Mouse (Mus musculus) heart, embryonic 14.5 days (tissue): ENCODE measurements around the gene Slc22a2. TPM values are rescaled to one million over a fixed set of nuclear protein-coding genes. Genes with fewer than 3 reads are reported as not detected.
A peak's percentile ranks its signal among the peaks of the same experiment; 100 is the strongest.

Source experiments
- ATAC-seq: fragments of 200-750 bp; cut with Nextera tagmentation; 2 replicates; pipeline ENCODE4 v1.8.0; 2017; ENCODE audit warnings: low read depth, moderate TSS enrichment; ENCODE audit not compliant: insufficient number of reproducible peaks, insufficient read depth, low FRiP score
- H3K27ac ChIP-seq, 2 experiments: fragments of 200-500 bp in 1 of 2; fragments of 300-500 bp in 1 of 2; sonication (generic) in 1 of 2; replicated peaks in 1 of 2; 2 replicates each; pipeline ENCODE4 v1.5.1; 2012 to 2014; ENCODE audit warnings: low read depth in 2 of 2, low read length in 2 of 2, control low read depth in 1 of 2, mild to moderate bottlenecking in 1 of 2, mixed read lengths in 1 of 2; ENCODE audit not compliant: control insufficient read depth in 1 of 2, insufficient read depth in 1 of 2
- H3K27me3 ChIP-seq: fragments of 300-500 bp; sonication (generic); 2 replicates; pipeline ENCODE4 v1.6.1; 2014; ENCODE audit warnings: mild to moderate bottlenecking, low read length, control low read depth; ENCODE audit not compliant: control insufficient read depth, insufficient read depth
- H3K36me3 ChIP-seq: fragments of 300-500 bp; sonication (generic); 2 replicates; pipeline ENCODE4 v1.6.1; 2014; ENCODE audit warnings: mild to moderate bottlenecking, control low read depth, low read length, mixed read lengths; ENCODE audit not compliant: control insufficient read depth, insufficient read depth
- H3K4me1 ChIP-seq, 2 experiments: fragments of 200-500 bp in 1 of 2; fragments of 300-500 bp in 1 of 2; sonication (generic) in 1 of 2; 2 replicates each; pipeline ENCODE4 v1.6.1; 2012 to 2014; ENCODE audit warnings: low read length in 2 of 2, control low read depth in 1 of 2, mixed read lengths in 1 of 2; ENCODE audit not compliant: control insufficient read depth in 2 of 2, insufficient read depth in 2 of 2
- H3K4me2 ChIP-seq: fragments of 300-500 bp; sonication (generic); 2 replicates; pipeline ENCODE4 v1.6.1; 2014; ENCODE audit warnings: mild to moderate bottlenecking, low read length
- H3K4me3 ChIP-seq, 2 experiments: fragments of 200-500 bp in 1 of 2; fragments of 300-500 bp in 1 of 2; sonication (generic) in 1 of 2; 2 replicates each; pipeline ENCODE4 v1.5.1; 2012 to 2014; ENCODE audit warnings: low read length in 2 of 2, mild to moderate bottlenecking in 2 of 2, control low read depth in 1 of 2, low read depth in 1 of 2, moderate library complexity in 1 of 2; ENCODE audit not compliant: control insufficient read depth in 1 of 2, insufficient read depth in 1 of 2
- H3K9ac ChIP-seq: fragments of 300-500 bp; sonication (generic); 2 replicates; pipeline ENCODE4 v1.6.1; 2014; ENCODE audit warnings: mild to moderate bottlenecking, low read length
- H3K9me3 ChIP-seq: fragments of 300-500 bp; sonication (generic); 2 replicates; pipeline ENCODE4 v1.6.1; 2016; ENCODE audit warnings: low read length, control low read depth; ENCODE audit not compliant: control insufficient read depth
- WGBS: fragments of 180-500 bp; shearing (Covaris S2); extraction: QIAGEN DNeasy Blood & Tissue Kit; methylation state at CpG from one replicate; pipeline ENCODE4 v1.1.7; 2014; 5-methylcytosine and 5-hydroxymethylcytosine counted together
- polyA plus RNA-seq: library from polyadenylated mRNA; unstranded; fragments of >200 nt; fragmentation: Nextera tagmentation; extraction: Ambion mirVana; gene quantifications from 2 replicates; pipeline ENCODE4 v1.2.1, GENCODE M21; 2014

Gene Slc22a2
- polyA plus RNA-seq, 1 experiment from 2014 or later, result not detected

DNA sequence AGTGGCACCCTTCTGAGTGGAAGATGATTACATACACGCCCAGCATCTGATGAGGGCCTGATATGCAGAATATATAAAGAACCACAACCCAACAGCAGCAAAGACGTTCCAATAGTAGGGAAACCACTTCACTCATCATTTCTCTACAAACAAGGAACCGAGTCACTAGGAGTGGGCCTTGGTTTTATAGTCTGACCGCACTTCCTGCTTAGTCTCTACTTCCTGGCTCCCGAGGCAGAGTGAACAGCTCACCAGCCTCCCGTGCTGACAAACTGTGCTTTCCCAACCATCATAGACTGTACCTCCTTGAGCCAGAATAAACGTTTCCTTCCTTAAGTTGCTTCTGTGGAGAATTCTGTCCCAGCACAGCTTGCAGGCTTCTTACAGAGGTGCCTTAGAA is 71.9 kb downstream of the Slc22a2 start:
- Histone ChIP-seq H3K36me3 (no peaks in the 10 kb centered on the region), H3K4me2 (no peak overlapping the region), H3K4me3 (no peak overlapping the region), H3K27ac (no peak overlapping the region), H3K27me3 (no peaks in the 10 kb centered on the region), H3K9me3 (no peaks in the 10 kb centered on the region), H3K9ac (no peak overlapping the region), H3K4me1 (peaks cover 6 to 12% of the 10 kb centered on the region in 2 experiments)
- 65% methylated on average over 7 of the region's 7 CpGs for WGBS
- ATAC-seq, result no peak

DNA sequence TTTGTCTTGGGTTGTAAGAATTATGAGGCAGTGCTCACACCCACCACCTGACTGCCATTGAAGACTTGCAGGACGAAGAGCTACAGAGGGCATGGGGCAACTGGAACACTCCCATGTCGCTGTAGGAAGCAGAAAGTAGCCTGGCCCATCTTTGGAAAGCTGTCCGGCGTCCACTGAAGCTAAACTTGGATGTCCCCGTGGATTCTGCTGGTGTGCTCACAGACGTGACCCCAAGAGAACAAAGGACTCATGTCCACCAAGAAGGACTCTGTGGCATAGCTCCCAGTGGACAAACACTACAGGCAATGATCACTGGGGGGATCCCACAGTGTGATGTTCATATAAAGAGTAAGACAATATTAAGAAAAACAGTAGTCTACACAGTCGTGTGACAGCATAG is 74.9 kb downstream of the Slc22a2 start:
- no peak for ATAC-seq
- WGBS, result 80% methylated on average over 7 of the region's 7 CpGs
- H3K4me2 ChIP-seq, result no peak overlapping the region

DNA sequence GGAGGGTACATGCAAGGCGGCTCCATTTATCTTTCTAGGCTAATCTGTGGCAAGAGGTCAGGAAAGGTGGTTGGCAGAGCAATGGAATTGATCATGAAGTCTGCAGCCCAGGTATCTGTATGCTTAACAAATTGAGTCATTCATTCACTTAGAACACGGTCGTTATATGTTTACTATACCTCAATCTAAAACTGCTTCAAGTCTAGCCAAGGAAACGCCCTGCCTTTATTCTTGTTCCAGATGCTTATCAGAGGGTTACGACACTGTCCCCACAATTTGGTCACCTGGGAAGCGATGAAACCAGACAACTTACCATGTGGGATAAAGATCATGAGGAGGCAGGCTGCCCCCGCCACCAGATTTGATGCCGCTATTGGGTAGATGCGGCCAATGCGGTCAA is 75.3 kb downstream of the Slc22a2 start:
- no peak for ATAC-seq
- H3K4me1 ChIP-seq, result peaks cover 6 to 12% of the 10 kb centered on the region in 2 experiments
- H3K27me3 ChIP-seq, result no peaks in the 10 kb centered on the region
- H3K9ac ChIP-seq, result no peak overlapping the region
- no peaks in the 10 kb centered on the region for H3K36me3 ChIP-seq
- no peak overlapping the region for H3K4me3 ChIP-seq
- 88% methylated on average over 10 of the region's 10 CpGs for WGBS
- no peak overlapping the region for H3K27ac ChIP-seq
- no peaks in the 10 kb centered on the region for H3K9me3 ChIP-seq
- no peak overlapping the region for H3K4me2 ChIP-seq

More for the DNA sequence above, 74.9 kb downstream of the Slc22a2 start:
- Histone ChIP-seq H3K27me3 (no peaks in the 10 kb centered on the region), H3K4me1 (peaks cover 2 to 8% of the 10 kb centered on the region in 2 experiments), H3K9me3 (no peaks in the 10 kb centered on the region), H3K36me3 (no peaks in the 10 kb centered on the region), H3K4me3 (no peak overlapping the region), H3K9ac (no peak overlapping the region), H3K27ac (no peak overlapping the region)

DNA sequence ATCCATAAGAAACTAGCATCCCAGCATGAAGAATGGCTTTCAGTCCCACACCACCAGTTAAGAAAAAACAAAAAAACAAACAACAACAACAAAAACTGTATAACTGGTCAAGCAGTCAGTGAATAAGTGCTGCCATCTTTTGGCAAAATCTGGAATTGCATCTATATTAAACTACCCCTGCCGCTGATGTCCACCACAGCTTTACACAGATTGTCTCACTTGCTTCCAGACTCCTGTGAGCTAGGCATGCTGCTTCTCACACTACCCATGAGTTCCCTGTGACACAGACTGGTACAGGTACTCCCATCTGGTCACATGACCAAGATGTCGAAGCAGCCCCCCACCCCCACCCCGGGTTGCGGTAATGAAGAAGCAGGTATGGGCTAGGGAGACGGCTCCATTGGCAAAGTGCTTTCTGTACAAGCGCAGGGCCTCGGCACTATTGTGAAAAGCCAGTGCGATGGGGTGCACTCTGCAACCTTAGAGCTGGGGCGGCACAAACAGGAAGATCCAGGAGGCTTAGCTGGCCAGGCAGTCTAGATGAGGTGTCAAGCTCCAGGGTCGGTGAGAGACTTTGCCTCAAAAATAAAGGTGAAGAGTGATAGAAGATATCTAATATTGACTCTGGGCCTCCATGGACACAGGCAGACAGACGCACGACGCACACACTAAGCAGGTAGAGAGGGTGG is 76.8 kb downstream of the Slc22a2 start:
- Histone ChIP-seq H3K27me3 (no peaks in the 10 kb centered on the region), H3K4me1 (peaks cover 7 to 13% of the 10 kb centered on the region in 2 experiments), H3K27ac (no peak overlapping the region), H3K9ac (no peak overlapping the region), H3K9me3 (no peaks in the 10 kb centered on the region), H3K36me3 (no peaks in the 10 kb centered on the region), H3K4me2 (no peak overlapping the region), H3K4me3 (no peak overlapping the region)
- WGBS, result 68% methylated on average over 13 of the region's 13 CpGs
- no peak for ATAC-seq

DNA sequence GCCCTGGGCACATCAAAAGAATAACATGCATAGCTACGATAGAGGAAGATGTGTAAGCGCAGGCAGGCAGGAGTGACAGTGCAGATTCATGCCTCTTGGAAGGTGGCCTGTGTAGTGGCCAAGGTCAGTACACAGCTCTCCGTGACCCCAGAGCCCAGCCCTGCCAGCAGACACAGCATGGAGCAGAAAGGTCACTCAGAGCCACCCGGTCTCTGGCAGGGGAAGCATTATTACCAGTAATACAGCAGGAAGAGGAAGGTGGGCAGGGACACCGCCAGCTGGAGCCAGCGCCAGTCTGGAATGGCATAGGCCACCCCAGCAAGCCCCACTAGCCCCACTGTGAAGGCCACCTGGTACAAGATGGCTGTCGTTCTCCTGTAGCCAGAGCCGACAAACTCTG is 80.2 kb downstream of the Slc22a2 start:
- Histone ChIP-seq H3K9ac (no peak overlapping the region), H3K4me2 (no peak overlapping the region), H3K36me3 (no peaks in the 10 kb centered on the region), H3K4me3 (no peak overlapping the region), H3K27ac (no peak overlapping the region; a peak in 1 of 4 replicates), H3K9me3 (no peaks in the 10 kb centered on the region), H3K27me3 (no peaks in the 10 kb centered on the region), H3K4me1 (peaks cover 16 to 24% of the 10 kb centered on the region in 2 experiments)
- WGBS, result 63% methylated on average over 8 of the region's 8 CpGs
- no peak for ATAC-seq

DNA sequence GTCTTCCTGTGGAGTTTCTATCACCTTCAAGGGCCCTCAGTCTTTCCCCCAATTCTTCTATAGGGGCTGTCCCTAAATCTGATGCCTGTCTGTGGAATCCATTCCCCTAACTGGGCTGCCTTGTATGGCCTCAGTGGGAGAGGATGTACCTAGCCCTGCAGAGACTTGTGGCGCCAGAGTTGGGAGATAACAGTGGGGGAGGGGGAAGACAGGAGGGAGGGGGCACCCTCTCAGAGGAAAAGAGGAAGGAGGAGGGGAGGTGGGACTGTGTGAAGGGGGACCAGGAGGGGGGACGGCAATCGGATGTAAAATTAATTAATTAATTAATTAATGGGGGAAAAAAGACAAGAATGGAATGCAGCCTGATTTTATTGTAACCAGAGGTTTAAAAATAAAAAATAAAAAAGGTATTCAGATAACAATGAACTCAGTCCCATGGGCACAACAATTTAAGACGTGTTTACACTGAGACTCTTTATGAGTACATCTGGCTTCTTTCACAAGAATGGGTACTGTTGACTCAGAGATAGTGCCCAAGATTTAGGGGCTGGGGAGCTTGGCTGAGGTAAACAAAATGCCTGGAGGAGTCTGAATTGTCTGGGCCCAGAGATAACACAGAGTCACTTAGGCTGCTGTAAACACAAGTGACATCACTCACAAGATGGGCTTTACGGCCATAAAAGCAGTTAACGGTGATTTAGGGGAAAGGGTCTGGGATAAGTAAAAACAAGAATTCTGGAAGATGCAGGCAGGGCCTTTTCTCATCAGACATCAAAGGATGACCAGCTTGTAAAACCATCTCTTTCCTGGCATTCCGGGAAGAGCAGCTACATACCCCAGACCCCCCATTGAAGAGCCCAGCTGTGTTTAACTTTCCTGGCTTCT is 84.8 kb downstream of the Slc22a2 start:
- H3K4me2 ChIP-seq, result peak overlapping the region; percentile 8; the same call in 1 of the 2 replicates
- H3K9me3 ChIP-seq, result no peaks in the 10 kb centered on the region
- H3K27me3 ChIP-seq, result no peaks in the 10 kb centered on the region
- H3K27ac ChIP-seq, result peak overlapping the region; percentile 26 to 75
- no peaks in the 10 kb centered on the region for H3K36me3 ChIP-seq
- no peak overlapping the region for H3K4me3 ChIP-seq
- 0 out of 2 replicates have a peak, but pooled peaks have one; percentile 36 for ATAC-seq
- H3K4me1 ChIP-seq, result peaks cover 24 to 28% of the 10 kb centered on the region in 2 experiments
- H3K9ac ChIP-seq, result no peak overlapping the region
- 16% methylated on average over 7 of the region's 7 CpGs for WGBS

DNA sequence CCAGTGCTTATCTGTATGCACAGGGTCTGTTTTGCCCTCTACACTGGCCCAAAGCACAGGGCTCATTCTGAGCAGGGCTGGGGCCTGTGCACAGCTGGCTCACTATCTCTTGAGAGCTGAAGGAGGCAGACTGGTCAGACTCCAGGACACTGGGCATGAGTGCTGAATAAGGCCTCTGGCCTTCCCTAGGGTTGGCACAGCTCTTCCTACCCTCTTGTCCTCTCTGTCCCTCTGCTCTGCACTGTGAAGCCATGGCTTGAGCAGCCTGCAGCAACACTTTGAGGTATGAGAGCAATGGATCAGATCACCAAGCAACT is 85.4 kb downstream of the Slc22a2 start:
- Histone ChIP-seq H3K27me3 (no peaks in the 10 kb centered on the region), H3K4me2 (peak overlapping the region; percentile 8; the same call in 1 of the 2 replicates), H3K9ac (no peak overlapping the region; the same call in 1 of the 2 replicates), H3K9me3 (no peaks in the 10 kb centered on the region), H3K4me1 (peaks cover 19 to 22% of the 10 kb centered on the region in 2 experiments), H3K4me3 (no peak overlapping the region), H3K36me3 (no peaks in the 10 kb centered on the region), H3K27ac (peak overlapping the region; percentile 26 to 75)
- ATAC-seq, result peak; percentile 71; the same call in 1 of the 2 replicates
